Mouse (Mus musculus) stomach, embryonic 14.5 days (tissue): Measurements from ENCODE around the gene Tpcn2. TPM values are rescaled to one million over a fixed set of nuclear protein-coding genes. Genes with fewer than 3 reads are reported as not detected.

Experiments used
- ATAC-seq: fragments of 200-750 bp; cut with Nextera tagmentation; 2 replicates; pipeline ENCODE4 v1.8.0; 2017; ENCODE audit warnings: low read depth, moderate TSS enrichment; ENCODE audit not compliant: insufficient number of reproducible peaks, insufficient read depth, low FRiP score
- H3K27ac ChIP-seq: fragments of 300-500 bp; sonication (generic); 2 replicates; pipeline ENCODE4 v1.5.1; 2014; ENCODE audit warnings: mild to moderate bottlenecking, low read length, moderate library complexity, mixed read lengths
- H3K27me3 ChIP-seq: fragments of 300-500 bp; sonication (generic); 2 replicates; pipeline ENCODE4 v1.6.1; 2014; ENCODE audit warnings: low read length, control low read depth, mixed read lengths; ENCODE audit not compliant: control insufficient read depth, insufficient read depth
- H3K36me3 ChIP-seq: fragments of 300-500 bp; sonication (generic); 2 replicates; pipeline ENCODE4 v1.6.1; 2014; ENCODE audit warnings: mild to moderate bottlenecking, control low read depth, low read length, moderate library complexity, mixed read lengths; ENCODE audit not compliant: control insufficient read depth, insufficient read depth
- H3K4me1 ChIP-seq: fragments of 300-500 bp; sonication (generic); 2 replicates; pipeline ENCODE4 v1.6.1; 2014; ENCODE audit warnings: low read length, control low read depth, mixed read lengths; ENCODE audit not compliant: control insufficient read depth, insufficient read depth
- H3K4me2 ChIP-seq: fragments of 300-500 bp; sonication (generic); replicated peaks from 2 replicates; pipeline ENCODE4 v1.6.1; 2014; ENCODE audit warnings: low read depth, low read length, control low read depth
- H3K4me3 ChIP-seq: fragments of 300-500 bp; sonication (generic); 2 replicates; pipeline ENCODE4 v1.5.1; 2014; ENCODE audit warnings: low read depth, low read length, control low read depth
- H3K9ac ChIP-seq: fragments of 300-500 bp; sonication (generic); replicated peaks from 2 replicates; pipeline ENCODE4 v1.6.1; 2014; ENCODE audit warnings: low read depth, mild to moderate bottlenecking, control low read depth, low read length, moderate library complexity, mixed read lengths
- H3K9me3 ChIP-seq: fragments of 300-500 bp; sonication (generic); 2 replicates; pipeline ENCODE4 v1.6.1; 2016; ENCODE audit warnings: low read depth, low read length, control low read depth; ENCODE audit not compliant: control insufficient read depth
- WGBS: fragments of 180-500 bp; shearing (Covaris S2); extraction: QIAGEN DNeasy Blood & Tissue Kit; methylation state at CpG from one replicate; pipeline ENCODE4 v1.1.7; 2014; 5-methylcytosine and 5-hydroxymethylcytosine counted together
- polyA plus RNA-seq: library from polyadenylated mRNA; unstranded; fragments of >200 nt; fragmentation: Nextera tagmentation; extraction: Ambion mirVana; gene quantifications from 2 replicates; pipeline ENCODE4 v1.2.1, GENCODE M21; 2014

Tpcn2 gene
- polyA plus RNA-seq, 1 experiment from 2014 or later = 5.3 TPM

- WGBS = 66% methylated on average over 4 of the region's 4 CpGs
- H3K4me3 ChIP-seq = no peak overlapping the region
Observed at GRCm38 (mm10) chr7:145210477-145211070, 73.2 kb downstream of the Tpcn2 start.

GRCm38 (mm10) chr7:145208006-145208405 lies 75.8 kb downstream of the Tpcn2 start, which contains the start of gene 1810010D01Rik:
Gene 1810010D01Rik (minus strand): TSS chr7:145208119.
- H3K9me3 ChIP-seq = no peaks in the 10 kb centered on the region
- H3K4me2 ChIP-seq = no peak within 1 kb of the TSS
- no peaks in the 10 kb centered on the region for H3K27me3 ChIP-seq
- no peak within 1 kb of the TSS for H3K4me3 ChIP-seq
- WGBS = 65% methylated on average over 4 of the region's 4 CpGs
- no peak for ATAC-seq
- H3K4me1 ChIP-seq = peaks cover 31% of the 10 kb centered on the region
- H3K36me3 ChIP-seq = no peaks in the 10 kb centered on the region
- no peak within 1 kb of the TSS for H3K9ac ChIP-seq
- peak within 1 kb of the TSS; percentile 95 for H3K27ac ChIP-seq

More at GRCm38 (mm10) chr7:145210477-145211070, 73.2 kb downstream of the Tpcn2 start:
- Histone ChIP-seq H3K9me3 (no peaks in the 10 kb centered on the region), H3K4me1 (peaks cover 31% of the 10 kb centered on the region), H3K27ac (no peak overlapping the region), H3K4me2 (no peak overlapping the region), H3K27me3 (no peaks in the 10 kb centered on the region), H3K9ac (no peak overlapping the region), H3K36me3 (no peaks in the 10 kb centered on the region)
- ATAC-seq = no peak

GRCm38 (mm10) chr7:145206801-145207200 lies 77.0 kb downstream of the Tpcn2 start:
- no peak for ATAC-seq

GRCm38 (mm10) chr7:145206056-145206610 lies 77.7 kb downstream of the Tpcn2 start:
- H3K27ac ChIP-seq = peak overlapping the region; percentile 95
- H3K4me1 ChIP-seq = peaks cover 22% of the 10 kb centered on the region
- no peaks in the 10 kb centered on the region for H3K36me3 ChIP-seq
- peaks cover 3% of the 10 kb centered on the region; the same call in 1 of the 2 replicates for H3K9me3 ChIP-seq
- ATAC-seq = peak; percentile 87
- peak overlapping the region; percentile 41 for H3K9ac ChIP-seq
- H3K27me3 ChIP-seq = no peaks in the 10 kb centered on the region
- peak overlapping the region; percentile 43 for H3K4me2 ChIP-seq
- peak overlapping the region; percentile 11; the same call in 1 of the 2 replicates for H3K4me3 ChIP-seq
- 1% methylated on average over 34 of the region's 34 CpGs for WGBS

More at GRCm38 (mm10) chr7:145206801-145207200, 77.0 kb downstream of the Tpcn2 start:
- peaks cover 26% of the 10 kb centered on the region for H3K4me1 ChIP-seq
- H3K4me2 ChIP-seq = peak overlapping the region; percentile 43
- no peak overlapping the region for H3K4me3 ChIP-seq
- H3K27me3 ChIP-seq = no peaks in the 10 kb centered on the region
- H3K36me3 ChIP-seq = no peaks in the 10 kb centered on the region
- H3K27ac ChIP-seq = peak overlapping the region; percentile 95
- no peaks in the 10 kb centered on the region for H3K9me3 ChIP-seq
- WGBS = 74% methylated on average over 6 of the region's 6 CpGs
- peak overlapping the region; percentile 41 for H3K9ac ChIP-seq

- Histone ChIP-seq H3K9ac (no peak overlapping the region; the same call in 1 of the 2 replicates), H3K27ac (peak overlapping the region; percentile 95), H3K4me1 (peaks cover 22% of the 10 kb centered on the region), H3K36me3 (no peaks in the 10 kb centered on the region), H3K27me3 (no peaks in the 10 kb centered on the region), H3K4me2 (peak overlapping the region; percentile 43; the same call in 1 of the 2 replicates), H3K4me3 (no peak overlapping the region), H3K9me3 (peaks cover 4% of the 10 kb centered on the region; the same call in 1 of the 2 replicates)
- no peak for ATAC-seq
- 77% methylated on average over 4 of the region's 4 CpGs for WGBS
Observed at GRCm38 (mm10) chr7:145205363-145205902, 78.4 kb downstream of the Tpcn2 start.

- Histone ChIP-seq H3K27ac (no peak overlapping the region), H3K9ac (no peak overlapping the region), H3K9me3 (peaks cover 4% of the 10 kb centered on the region; the same call in 1 of the 2 replicates), H3K4me3 (no peak overlapping the region), H3K4me2 (no peak overlapping the region), H3K27me3 (no peaks in the 10 kb centered on the region), H3K4me1 (peaks cover 22% of the 10 kb centered on the region), H3K36me3 (no peaks in the 10 kb centered on the region)
- no peak for ATAC-seq
- WGBS = 57% methylated on average over 2 of the region's 2 CpGs
Observed at GRCm38 (mm10) chr7:145199711-145200110, 84.1 kb downstream of the Tpcn2 start.

- Histone ChIP-seq H3K9me3 (peaks cover 4% of the 10 kb centered on the region; the same call in 1 of the 2 replicates), H3K27me3 (no peaks in the 10 kb centered on the region), H3K4me1 (peaks cover 31% of the 10 kb centered on the region), H3K36me3 (no peaks in the 10 kb centered on the region), H3K27ac (peak overlapping the region; percentile 45), H3K9ac (no peak overlapping the region), H3K4me3 (no peak overlapping the region), H3K4me2 (no peak overlapping the region)
- WGBS = 36% methylated on average over 4 of the region's 4 CpGs
- ATAC-seq = peak; percentile 42; the same call in 1 of the 2 replicates
Observed at GRCm38 (mm10) chr7:145198223-145198714, 85.5 kb downstream of the Tpcn2 start.

- no peak overlapping the region for H3K4me2 ChIP-seq
- no peaks in the 10 kb centered on the region for H3K27me3 ChIP-seq
- peak overlapping the region; percentile 45; the same call in 1 of the 2 replicates for H3K27ac ChIP-seq
- no peaks in the 10 kb centered on the region for H3K36me3 ChIP-seq
- H3K9ac ChIP-seq = no peak overlapping the region
- no peak overlapping the region for H3K4me3 ChIP-seq
- WGBS = 41% methylated on average over 3 of the region's 3 CpGs
- H3K4me1 ChIP-seq = peaks cover 31% of the 10 kb centered on the region
- peaks cover 4% of the 10 kb centered on the region; the same call in 1 of the 2 replicates for H3K9me3 ChIP-seq
- no peak for ATAC-seq
Observed at GRCm38 (mm10) chr7:145197711-145198110, 86.1 kb downstream of the Tpcn2 start.
